Mouse (Mus musculus) CH12.LX (cell line): ENCODE data around the gene Zbtb38. TPM values are rescaled to one million over a fixed set of nuclear protein-coding genes. Genes with fewer than 3 reads are reported as not detected.
A peak's percentile ranks its signal among the peaks of the same experiment; 100 is the strongest.

Experiments
- DNase-seq: peaks from one replicate; pipeline ENCODE4 v3.0.0-alpha.2; 2013; ENCODE audit errors: extremely low read depth
- H3K27ac ChIP-seq: 2 replicates; pipeline ENCODE4 v1.5.1; 2012; ENCODE audit warnings: low read depth, mild to moderate bottlenecking, control low read depth, moderate library complexity; ENCODE audit not compliant: insufficient read depth
- H3K27me3 ChIP-seq: replicated peaks from 2 replicates; pipeline ENCODE3; 2012; ENCODE audit warnings: inconsistent platforms
- H3K36me3 ChIP-seq, 2 experiments: replicated peaks in 1 of 2; 2 replicates each; pipeline versions ENCODE3 to v1.6.1; 2012; ENCODE audit warnings: inconsistent platforms in 1 of 2, low read length in 1 of 2, mild to moderate bottlenecking in 1 of 2, mixed read lengths in 1 of 2, moderate library complexity in 1 of 2; ENCODE audit not compliant: control insufficient read depth in 1 of 2, insufficient read depth in 1 of 2
- H3K4me1 ChIP-seq, 2 experiments: 2 replicates each; pipeline ENCODE4 v1.6.1; 2012; ENCODE audit warnings: inconsistent platforms in 1 of 2, moderate library complexity in 1 of 2; ENCODE audit not compliant: insufficient read depth in 2 of 2, control insufficient read depth in 1 of 2
- H3K4me2 ChIP-seq: 2 replicates; pipeline ENCODE4 v1.6.1; 2012; ENCODE audit warnings: low read depth, mild to moderate bottlenecking, control low read depth; ENCODE audit not compliant: poor library complexity, insufficient read depth, severe bottlenecking
- H3K4me3 ChIP-seq, 3 experiments: fragments of 150-350 bp in 1 of 3; sonication (generic) in 1 of 3; replicated peaks in 1 of 3; 2 replicates each; pipeline versions ENCODE3 to v1.5.1; 2011 to 2012; ENCODE audit warnings: low read depth in 2 of 3, low read length in 2 of 3, mild to moderate bottlenecking in 2 of 3, moderate library complexity in 2 of 3, control low read depth in 1 of 3, improper control_type of control experiment in 1 of 3, inconsistent platforms in 1 of 3, mixed read lengths in 1 of 3; ENCODE audit not compliant: poor library complexity in 1 of 3
- H3K79me2 ChIP-seq: replicated peaks from 2 replicates; pipeline ENCODE4 v1.6.1; 2012; ENCODE audit warnings: mild to moderate bottlenecking, moderate library complexity; ENCODE audit not compliant: control insufficient read depth, poor library complexity, insufficient read depth, severe bottlenecking; ENCODE audit errors: extremely low read depth
- H3K9ac ChIP-seq: 2 replicates; pipeline ENCODE4 v1.6.1; 2012; ENCODE audit warnings: low read depth, mild to moderate bottlenecking, control low read depth, moderate library complexity; ENCODE audit not compliant: insufficient read depth
- H3K9me3 ChIP-seq: replicated peaks from 2 replicates; pipeline ENCODE3; 2012; ENCODE audit warnings: low read length, inconsistent platforms, mixed read lengths
- BHLHE40 ChIP-seq: IDR thresholded peaks from 2 replicates; pipeline ENCODE4 v1.6.1; 2011; ENCODE audit warnings: mild to moderate bottlenecking, low read depth, low read length, improper control_type of control experiment
- E2F4 ChIP-seq: IDR thresholded peaks from 2 replicates; pipeline ENCODE4 v1.6.1; 2011; ENCODE audit warnings: low read depth, low read length, improper control_type of control experiment; ENCODE audit not compliant: insufficient replicate concordance
- ELF1 ChIP-seq: IDR thresholded peaks from 2 replicates; pipeline ENCODE4 v1.6.1; 2014; ENCODE audit warnings: low read depth, mild to moderate bottlenecking, inconsistent platforms, low read length, improper control_type of control experiment
- EP300 ChIP-seq: IDR thresholded peaks from 2 replicates; pipeline ENCODE4 v1.6.1; 2011; ENCODE audit warnings: low read length, improper control_type of control experiment
- ETS1 ChIP-seq: conservative IDR thresholded peaks from 2 replicates; pipeline ENCODE4 v1.6.1; 2012; ENCODE audit warnings: low read depth, mild to moderate bottlenecking, inconsistent platforms, low read length, improper control_type of control experiment, moderate library complexity
- GABPA ChIP-seq: IDR thresholded peaks from 2 replicates; pipeline ENCODE4 v1.6.1; 2012; ENCODE audit warnings: low read depth, low read length, improper control_type of control experiment, inconsistent platforms; ENCODE audit not compliant: insufficient replicate concordance
- IRF4 ChIP-seq: IDR thresholded peaks from 2 replicates; pipeline ENCODE4 v1.6.1; 2014; ENCODE audit warnings: low read depth, mild to moderate bottlenecking, inconsistent platforms, low read length, improper control_type of control experiment
- JUN ChIP-seq: IDR thresholded peaks from 2 replicates; pipeline ENCODE4 v1.6.1; 2011; ENCODE audit warnings: low read depth, mild to moderate bottlenecking, low read length, improper control_type of control experiment, moderate library complexity; ENCODE audit not compliant: insufficient read depth
- JUND ChIP-seq: conservative IDR thresholded peaks from 2 replicates; pipeline ENCODE4 v1.6.1; 2011; ENCODE audit warnings: low read depth, low read length, improper control_type of control experiment
- KAT2A ChIP-seq: IDR thresholded peaks from 2 replicates; pipeline ENCODE4 v1.6.1; 2012; ENCODE audit warnings: low read length, improper control_type of control experiment, inconsistent platforms; ENCODE audit not compliant: insufficient replicate concordance
- MAFK ChIP-seq: IDR thresholded peaks from 2 replicates; pipeline ENCODE4 v1.6.1; 2011; ENCODE audit warnings: low read length, improper control_type of control experiment; ENCODE audit not compliant: insufficient replicate concordance
- MAZ ChIP-seq: IDR thresholded peaks from 2 replicates; pipeline ENCODE4 v1.6.1; 2012; ENCODE audit warnings: low read depth, mild to moderate bottlenecking, inconsistent platforms, low read length, improper control_type of control experiment, moderate library complexity
- MEF2A ChIP-seq: IDR thresholded peaks from 2 replicates; pipeline ENCODE4 v1.6.1; 2014; ENCODE audit warnings: low read depth, mild to moderate bottlenecking, inconsistent platforms, low read length, improper control_type of control experiment, borderline replicate concordance
- MXI1 ChIP-seq: IDR thresholded peaks from 2 replicates; pipeline ENCODE4 v1.6.1; 2011; ENCODE audit warnings: mild to moderate bottlenecking, low read depth, low read length, improper control_type of control experiment
- MYC ChIP-seq: IDR thresholded peaks from 2 replicates; pipeline ENCODE4 v1.6.1; 2011; ENCODE audit warnings: low read depth, mild to moderate bottlenecking, improper control_type of control experiment, low read length
- PAX5 ChIP-seq: IDR thresholded peaks from 2 replicates; pipeline ENCODE4 v1.6.1; 2012; ENCODE audit warnings: low read length, inconsistent platforms, mixed read lengths
- POLR2A ChIP-seq: IDR thresholded peaks from 2 replicates; pipeline ENCODE4 v1.6.1; 2011; ENCODE audit warnings: low read depth, mild to moderate bottlenecking, improper control_type of control experiment, low read length
- POLR2AphosphoS2 ChIP-seq: IDR thresholded peaks from 2 replicates; pipeline ENCODE4 v1.6.1; 2011; ENCODE audit warnings: low read depth, low read length, improper control_type of control experiment
- RAD21 ChIP-seq: IDR thresholded peaks from 2 replicates; pipeline ENCODE4 v1.6.1; 2011; ENCODE audit warnings: low read depth, mild to moderate bottlenecking, low read length, improper control_type of control experiment, moderate library complexity
- RCOR1 ChIP-seq: conservative IDR thresholded peaks from 2 replicates; pipeline ENCODE4 v1.6.1; 2012; ENCODE audit warnings: low read depth, mild to moderate bottlenecking, inconsistent platforms, low read length, improper control_type of control experiment
- SIN3A ChIP-seq: IDR thresholded peaks from 2 replicates; pipeline ENCODE4 v1.6.1; 2012; ENCODE audit warnings: low read length, improper control_type of control experiment, inconsistent platforms
- TBP ChIP-seq: conservative IDR thresholded peaks from 2 replicates; pipeline ENCODE4 v1.6.1; 2011; ENCODE audit warnings: low read depth, low read length, improper control_type of control experiment
- TCF12 ChIP-seq: IDR thresholded peaks from 2 replicates; pipeline ENCODE4 v1.6.1; 2014; ENCODE audit warnings: low read depth, mild to moderate bottlenecking, inconsistent platforms, low read length, improper control_type of control experiment
- USF2 ChIP-seq: conservative IDR thresholded peaks from 2 replicates; pipeline ENCODE4 v1.6.1; 2011; ENCODE audit warnings: low read depth, low read length, improper control_type of control experiment
- ZC3H11A ChIP-seq: IDR thresholded peaks from 2 replicates; pipeline ENCODE4 v1.6.1; 2012; ENCODE audit warnings: low read depth, mild to moderate bottlenecking, inconsistent platforms, low read length, improper control_type of control experiment
- ZKSCAN1 ChIP-seq: IDR thresholded peaks from 2 replicates; pipeline ENCODE4 v1.6.1; 2012; ENCODE audit warnings: low read depth, inconsistent platforms, low read length, improper control_type of control experiment, borderline replicate concordance
- dilution Hi-C: fragments of 300-500 bp; cut with MboI; formaldehyde crosslinking; loops from 2 replicates; pipeline ENCODE4 v1.14.3; 2020; ENCODE audit warnings: low sequenced_read_pairs; ENCODE audit not compliant: extremely low pct_unique_long_range_greater_than_20kb, extremely low pct_ligation_motif_present
- in situ Hi-C: fragments of 300-500 bp; cut with MboI; formaldehyde crosslinking; loops from 3 replicates; pipeline ENCODE4 v1.14.3; 2019; ENCODE audit warnings: low sequenced_read_pairs, low pct_ligation_motif_present, low pct_unique_long_range_greater_than_20kb, mixed read lengths
- polyA plus RNA-seq: library from polyadenylated mRNA; unstranded; fragments of >175 nt; gene quantifications from 2 replicates; pipeline ENCODE4 v1.2.1, GENCODE M21; 2012; ENCODE audit warnings: low read depth; ENCODE audit not compliant: insufficient read length
- total RNA-seq, 2 experiments: library from RNA; depleted of rRNA; stranded (reverse); fragments of 300-350 nt in 1 of 2; fragments of >200 nt in 1 of 2; gene quantifications; 2 replicates each; pipeline ENCODE4 v1.2.3; 2012 to 2014

The Zbtb38 gene
- total and polyA plus RNA-seq, 3 experiments = 51.7 to 102 (median 68.8) TPM

- in situ Hi-C loops = loop anchor here (5.0 kb wide), 2 partner anchors 38 to 78 kb away; no protein-coding TSS in a partner anchor
- 0 out of 2 replicates have a peak, but pooled peaks have one; percentile 21 for TF ChIP-seq TBP
- TF ChIP-seq JUN = no peak
- TF ChIP-seq POLR2AphosphoS2 = no peak
- TF ChIP-seq TCF12 = no peak
- no peak for TF ChIP-seq ZC3H11A
- 0 out of 2 replicates have a peak, but pooled peaks have one; percentile 34 for TF ChIP-seq BHLHE40
- TF ChIP-seq MYC = peak; percentile 45; the same call in 1 of the 2 replicates
- TF ChIP-seq ZKSCAN1 = no peak
- TF ChIP-seq SIN3A = peak; percentile 63; the same call in 1 of the 2 replicates
- peak overlapping the region; percentile 94 for H3K9ac ChIP-seq
- H3K4me1 ChIP-seq = peaks cover 8 to 48% of the 10 kb centered on the region in 2 experiments
- H3K27me3 ChIP-seq = no peaks in the 10 kb centered on the region
- H3K36me3 ChIP-seq = peaks cover 15 to 45% of the 10 kb centered on the region in 2 experiments
- H3K4me3 ChIP-seq = peak overlapping the region; percentile 73 to 83 (median 80)
- peak overlapping the region; percentile 96 for H3K27ac ChIP-seq
- DNase-seq = peak; percentile 51
- peaks cover 94% of the 10 kb centered on the region for H3K79me2 ChIP-seq
- H3K4me2 ChIP-seq = peak overlapping the region; percentile 86
- dilution Hi-C loops = no loop called here
- H3K9me3 ChIP-seq = no peaks in the 10 kb centered on the region
These were observed 33.7 kb downstream of the Zbtb38 start for GRCm38 (mm10) chr9:96718888-96719287.

GRCm38 (mm10) chr9:96718402-96718798 lies 34.2 kb downstream of the Zbtb38 start:
- H3K9ac ChIP-seq = peak overlapping the region; percentile 94

More at GRCm38 (mm10) chr9:96718402-96718798, 34.2 kb downstream of the Zbtb38 start:
- Histone ChIP-seq H3K4me3 (peak overlapping the region; percentile 73 to 83 (median 80)), H3K4me1 (peaks cover 8 to 46% of the 10 kb centered on the region in 2 experiments), H3K79me2 (peaks cover 92% of the 10 kb centered on the region), H3K27me3 (no peaks in the 10 kb centered on the region), H3K36me3 (peaks cover 15 to 41% of the 10 kb centered on the region in 2 experiments), H3K27ac (peak overlapping the region; percentile 96), H3K4me2 (peak overlapping the region; percentile 86), H3K9me3 (no peaks in the 10 kb centered on the region)
- dilution Hi-C loops = no loop called here
- in situ Hi-C loops = loop anchor here (5.0 kb wide), 2 partner anchors 39 to 79 kb away; no protein-coding TSS in a partner anchor
- TF ChIP-seq JUN (no peak), POLR2AphosphoS2 (no peak), ZKSCAN1 (no peak), MYC (no peak), MAFK (no peak), TBP (0 out of 2 replicates have a peak, but pooled peaks have one; percentile 20), E2F4 (no peak), MAZ (no peak), GABPA (no peak), ZC3H11A (no peak), IRF4 (peak; percentile 48), JUND (no peak), EP300 (peak; percentile 57; the same call in 1 of the 2 replicates), RAD21 (no peak), MEF2A (no peak), MXI1 (no peak), PAX5 (no peak), TCF12 (peak; percentile 60; the same call in 1 of the 2 replicates), USF2 (no peak), POLR2A (0 out of 2 replicates have a peak, but pooled peaks have one; percentile 20), ETS1 (peak; percentile 71), KAT2A (no peak), RCOR1 (no peak), ELF1 (no peak), BHLHE40 (no peak)
- DNase-seq = peak; percentile 70
